Mouse (Mus musculus): Measurements from ENCODE around the gene Selplg.

DNA sequence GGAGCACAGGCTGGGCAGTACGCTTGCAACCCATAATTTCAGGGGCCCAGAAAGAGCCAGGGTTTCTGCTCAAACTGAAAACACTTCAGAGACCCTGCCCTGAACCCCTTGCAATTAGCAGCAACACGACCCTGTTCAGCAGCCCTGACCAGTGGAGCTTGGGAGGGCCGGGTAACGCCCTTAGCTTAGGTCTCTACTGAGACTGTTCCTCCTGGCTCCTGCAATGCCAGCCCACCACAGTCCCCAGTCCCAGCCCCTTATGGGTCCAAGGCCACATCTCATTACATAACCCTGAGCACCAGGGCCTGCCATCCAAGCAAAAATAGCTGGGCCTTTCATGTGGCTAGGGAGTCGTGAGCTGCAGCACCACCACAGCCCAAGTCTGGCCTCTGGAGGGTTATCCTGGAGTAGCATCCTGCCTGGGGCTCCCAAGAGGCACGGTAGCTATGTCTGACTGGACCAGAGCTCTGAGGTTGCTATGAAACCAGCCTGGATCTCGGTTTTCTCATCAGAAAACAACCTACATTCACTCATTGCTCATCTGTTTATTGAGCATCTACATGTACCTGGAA is 28.0 kb downstream of the Selplg start:
- TF ChIP-seq POLR2A (IDR thresholded peaks at IDR 0.05; ENCODE audit: low read depth, low read length) (no peak), CTCF (IDR thresholded peaks at IDR 0.05; ENCODE audit: borderline replicate concordance, insufficient read depth, low read length) (no peak)

Data from embryonic fibroblast, embryonic 13.5 days (primary cell).